Mouse (Mus musculus): Measurements from ENCODE around the gene Rasgrp2.

GRCm38 (mm10) chr19:6416894-6417761 lies 18.0 kb downstream of the Rasgrp2 start:
- TF ChIP-seq CHD2 (IDR thresholded peaks at IDR 0.05; ENCODE audit: low read depth, low read length) (no peak), ZC3H11A (IDR thresholded peaks at IDR 0.05; ENCODE audit: borderline replicate concordance, low read depth, low read length) (no peak), ZNF384 (IDR thresholded peaks at IDR 0.05; ENCODE audit: low read depth, low read length) (no peak)
